Mouse (Mus musculus): Measurements from ENCODE around the gene Fgfr2. TPM values are rescaled to one million over a fixed set of nuclear protein-coding genes. Genes with fewer than 3 reads are reported as not detected.

The Fgfr2 gene
- polyA plus RNA-seq, 1 experiment from 2014 or later: 92.0 TPM

GRCm38 (mm10) chr7:132891561-132892310 lies 231.4 kb downstream of the Fgfr2 start:
- Histone ChIP-seq H3K4me1 (ENCODE audit: control insufficient read depth, insufficient read depth, low read length) (no peaks in the 10 kb centered on the region), H3K9me3 (ENCODE audit: control insufficient read depth, low read length) (no peaks in the 10 kb centered on the region; the same call in 1 of the 2 replicates), H3K27me3 (ENCODE audit: control insufficient read depth, insufficient read depth, low read length) (no peaks in the 10 kb centered on the region), H3K27ac (ENCODE audit: low read depth, low read length) (no peak overlapping the region), H3K4me2 (no peak overlapping the region), H3K4me3 (ENCODE audit: low read depth, low read length) (no peak overlapping the region), H3K9ac (ENCODE audit: low read length) (no peak overlapping the region), H3K36me3 (ENCODE audit: control insufficient read depth, insufficient read depth, low read length) (no peaks in the 10 kb centered on the region)
- no peak for ATAC-seq (ENCODE audit: low FRiP score)
- no peak for DNase-seq (ENCODE audit: low spot score, missing footprints)
- 77% methylated on average over 5 of the region's 5 CpGs for WGBS

- Histone ChIP-seq H3K4me3 (ENCODE audit: low read depth, low read length) (no peak overlapping the region), H3K9me3 (ENCODE audit: control insufficient read depth, low read length) (no peaks in the 10 kb centered on the region; the same call in 1 of the 2 replicates), H3K9ac (ENCODE audit: low read length) (no peak overlapping the region), H3K27ac (ENCODE audit: low read depth, low read length) (no peak overlapping the region), H3K36me3 (ENCODE audit: control insufficient read depth, insufficient read depth, low read length) (no peaks in the 10 kb centered on the region), H3K4me1 (ENCODE audit: control insufficient read depth, insufficient read depth, low read length) (no peaks in the 10 kb centered on the region), H3K27me3 (ENCODE audit: control insufficient read depth, insufficient read depth, low read length) (no peaks in the 10 kb centered on the region), H3K4me2 (no peak overlapping the region)
- DNase-seq (ENCODE audit: low spot score, missing footprints): no peak
- WGBS: 92% methylated on average over 5 of the region's 5 CpGs
- no peak for ATAC-seq (ENCODE audit: low FRiP score)
Observed at GRCm38 (mm10) chr7:132890201-132890600, 232.9 kb downstream of the Fgfr2 start.

GRCm38 (mm10) chr7:132889691-132890090 lies 233.5 kb downstream of the Fgfr2 start:
- no peak overlapping the region for H3K4me3 ChIP-seq (ENCODE audit: low read depth, low read length)

GRCm38 (mm10) chr7:132888518-132889249 lies 234.5 kb downstream of the Fgfr2 start:
- 78% methylated on average over 4 of the region's 4 CpGs for whole genome bisulfite sequencing
- Histone ChIP-seq H3K4me2 (no peak overlapping the region), H3K27me3 (ENCODE audit: control insufficient read depth, insufficient read depth, low read length) (no peaks in the 10 kb centered on the region), H3K27ac (ENCODE audit: low read depth, low read length) (no peak overlapping the region), H3K4me3 (ENCODE audit: low read depth, low read length) (no peak overlapping the region), H3K4me1 (ENCODE audit: control insufficient read depth, insufficient read depth, low read length) (no peaks in the 10 kb centered on the region), H3K9ac (ENCODE audit: low read length) (no peak overlapping the region), H3K9me3 (ENCODE audit: control insufficient read depth, low read length) (no peaks in the 10 kb centered on the region; the same call in 1 of the 2 replicates), H3K36me3 (ENCODE audit: control insufficient read depth, insufficient read depth, low read length) (peaks cover 4% of the 10 kb centered on the region; the same call in 1 of the 2 replicates)
- ATAC-seq (ENCODE audit: low FRiP score): no peak
- no peak for DNase-seq (ENCODE audit: low spot score, missing footprints)

More at GRCm38 (mm10) chr7:132889691-132890090, 233.5 kb downstream of the Fgfr2 start:
- H3K9ac ChIP-seq (ENCODE audit: low read length): no peak overlapping the region
- H3K4me2 ChIP-seq: no peak overlapping the region
- H3K27me3 ChIP-seq (ENCODE audit: control insufficient read depth, insufficient read depth, low read length): no peaks in the 10 kb centered on the region
- H3K27ac ChIP-seq (ENCODE audit: low read depth, low read length): no peak overlapping the region
- ATAC-seq (ENCODE audit: low FRiP score) (no peak), DNase-seq (ENCODE audit: low spot score, missing footprints) (no peak)
- no peaks in the 10 kb centered on the region for H3K4me1 ChIP-seq (ENCODE audit: control insufficient read depth, insufficient read depth, low read length)
- WGBS: 95% methylated on average over 8 of the region's 8 CpGs
- no peaks in the 10 kb centered on the region; the same call in 1 of the 2 replicates for H3K9me3 ChIP-seq (ENCODE audit: control insufficient read depth, low read length)
- H3K36me3 ChIP-seq (ENCODE audit: control insufficient read depth, insufficient read depth, low read length): peaks cover under 1% of the 10 kb centered on the region; the same call in 1 of the 2 replicates

GRCm38 (mm10) chr7:132888052-132888451 lies 235.1 kb downstream of the Fgfr2 start:
- H3K36me3 ChIP-seq (ENCODE audit: control insufficient read depth, insufficient read depth, low read length): peaks cover 9% of the 10 kb centered on the region; the same call in 1 of the 2 replicates
- no peak overlapping the region for H3K9ac ChIP-seq (ENCODE audit: low read length)
- no peak for DNase-seq (ENCODE audit: low spot score, missing footprints)
- WGBS: 80% methylated on average over 3 of the region's 3 CpGs
- ATAC-seq (ENCODE audit: low FRiP score): no peak
- no peaks in the 10 kb centered on the region for H3K9me3 ChIP-seq (ENCODE audit: control insufficient read depth, low read length)
- no peaks in the 10 kb centered on the region for H3K27me3 ChIP-seq (ENCODE audit: control insufficient read depth, insufficient read depth, low read length)
- H3K4me1 ChIP-seq (ENCODE audit: control insufficient read depth, insufficient read depth, low read length): no peaks in the 10 kb centered on the region
- H3K27ac ChIP-seq (ENCODE audit: low read depth, low read length): no peak overlapping the region
- no peak overlapping the region for H3K4me3 ChIP-seq (ENCODE audit: low read depth, low read length)
- H3K4me2 ChIP-seq: no peak overlapping the region

GRCm38 (mm10) chr7:132887019-132887804 lies 235.9 kb downstream of the Fgfr2 start:
- no peak overlapping the region for H3K27ac ChIP-seq (ENCODE audit: low read depth, low read length)
- peaks cover 10% of the 10 kb centered on the region; the same call in 1 of the 2 replicates for H3K36me3 ChIP-seq (ENCODE audit: control insufficient read depth, insufficient read depth, low read length)
- 78% methylated on average over 7 of the region's 7 CpGs for WGBS
- H3K4me1 ChIP-seq (ENCODE audit: control insufficient read depth, insufficient read depth, low read length): no peaks in the 10 kb centered on the region
- H3K27me3 ChIP-seq (ENCODE audit: control insufficient read depth, insufficient read depth, low read length): no peaks in the 10 kb centered on the region
- H3K9ac ChIP-seq (ENCODE audit: low read length): no peak overlapping the region
- DNase-seq (ENCODE audit: low spot score, missing footprints) (no peak), ATAC-seq (ENCODE audit: low FRiP score) (no peak)
- no peak overlapping the region for H3K4me3 ChIP-seq (ENCODE audit: low read depth, low read length)
- no peak overlapping the region for H3K4me2 ChIP-seq
- H3K9me3 ChIP-seq (ENCODE audit: control insufficient read depth, low read length): no peaks in the 10 kb centered on the region

GRCm38 (mm10) chr7:132884031-132884430 lies 239.1 kb downstream of the Fgfr2 start:
- Histone ChIP-seq H3K27ac (ENCODE audit: low read depth, low read length) (no peak overlapping the region), H3K36me3 (ENCODE audit: control insufficient read depth, insufficient read depth, low read length) (peaks cover 20% of the 10 kb centered on the region), H3K4me2 (no peak overlapping the region), H3K9ac (ENCODE audit: low read length) (no peak overlapping the region), H3K9me3 (ENCODE audit: control insufficient read depth, low read length) (no peaks in the 10 kb centered on the region), H3K27me3 (ENCODE audit: control insufficient read depth, insufficient read depth, low read length) (no peaks in the 10 kb centered on the region), H3K4me1 (ENCODE audit: control insufficient read depth, insufficient read depth, low read length) (no peaks in the 10 kb centered on the region), H3K4me3 (ENCODE audit: low read depth, low read length) (no peak overlapping the region)
- ATAC-seq (ENCODE audit: low FRiP score) (no peak), DNase-seq (ENCODE audit: low spot score, missing footprints) (no peak)
- WGBS: 89% methylated on average over 7 of the region's 7 CpGs

GRCm38 (mm10) chr7:132882343-132882742 lies 240.8 kb downstream of the Fgfr2 start:
- Histone ChIP-seq H3K27ac (ENCODE audit: low read depth, low read length) (no peak overlapping the region), H3K4me3 (ENCODE audit: low read depth, low read length) (no peak overlapping the region), H3K9ac (ENCODE audit: low read length) (no peak overlapping the region), H3K9me3 (ENCODE audit: control insufficient read depth, low read length) (no peaks in the 10 kb centered on the region), H3K4me1 (ENCODE audit: control insufficient read depth, insufficient read depth, low read length) (no peaks in the 10 kb centered on the region), H3K36me3 (ENCODE audit: control insufficient read depth, insufficient read depth, low read length) (peaks cover 28% of the 10 kb centered on the region), H3K27me3 (ENCODE audit: control insufficient read depth, insufficient read depth, low read length) (no peaks in the 10 kb centered on the region), H3K4me2 (no peak overlapping the region)
- no peak for ATAC-seq (ENCODE audit: low FRiP score)
- WGBS: 67% methylated on average over 2 of the region's 2 CpGs
- no peak for DNase-seq (ENCODE audit: low spot score, missing footprints)
